Mouse (Mus musculus) cerebellum, adult 2 months (tissue): Measurements from ENCODE around the gene Zfp146. TPM values are rescaled to one million over a fixed set of nuclear protein-coding genes. Genes with fewer than 3 reads are reported as not detected.

ENCODE experiments used
- DNase-seq, 2 experiments: peaks; one replicate each; pipeline ENCODE4 v3.0.0; 2021
- H3K27ac ChIP-seq: fragments of 200-500 bp; 2 replicates; pipeline ENCODE4 v1.5.1; 2012; ENCODE audit warnings: low read length, control low read depth, inconsistent platforms; ENCODE audit not compliant: insufficient read depth
- H3K27me3 ChIP-seq: fragments of 200-500 bp; 2 replicates; pipeline ENCODE4 v1.6.1; 2012; ENCODE audit warnings: inconsistent platforms, mild to moderate bottlenecking, low read length, moderate library complexity; ENCODE audit not compliant: control insufficient read depth, insufficient read depth
- H3K4me1 ChIP-seq: fragments of 200-500 bp; 2 replicates; pipeline ENCODE4 v1.6.1; 2011; ENCODE audit warnings: low read length; ENCODE audit not compliant: control insufficient read depth, insufficient read depth
- H3K4me3 ChIP-seq: fragments of 200-500 bp; replicated peaks from 2 replicates; pipeline ENCODE3; 2011; ENCODE audit warnings: mild to moderate bottlenecking, low read depth, low read length, control low read depth; ENCODE audit not compliant: insufficient read depth
- CTCF ChIP-seq: fragments of 200-500 bp; IDR thresholded peaks from 2 replicates; pipeline ENCODE4 v1.5.1; 2011; ENCODE audit warnings: low read depth, mild to moderate bottlenecking, control low read depth, low read length, moderate library complexity, borderline replicate concordance; ENCODE audit not compliant: insufficient read depth
- POLR2A ChIP-seq: fragments of 200-500 bp; IDR thresholded peaks from 2 replicates; pipeline ENCODE4 v1.6.1; 2011; ENCODE audit warnings: low read length, control low read depth, borderline replicate concordance; ENCODE audit not compliant: insufficient read depth
- WGBS: fragments of 180-500 bp; shearing (Covaris S2); methylation state at CpG from one replicate; pipeline ENCODE4 v1.1.7; 2018; 5-methylcytosine and 5-hydroxymethylcytosine counted together
- polyA plus RNA-seq: library from polyadenylated mRNA; depleted of rRNA; stranded (reverse); fragments of >200 nt; gene quantifications from 2 replicates; pipeline ENCODE4 v1.2.3, GENCODE M21; 2012

The Zfp146 gene
- polyA plus RNA-seq, 1 experiment: 38.0 TPM

GRCm38 (mm10) chr7:30170283-30170951, 867 bp upstream of the Zfp146 start:
- TF ChIP-seq CTCF (no peak), POLR2A (no peak)
- no peak for DNase-seq
- whole genome bisulfite sequencing: 12% methylated on average over 11 of the region's 11 CpGs

GRCm38 (mm10) chr7:30168914-30169582, 502 bp downstream of the Zfp146 start:
- TF ChIP-seq CTCF (no peak), POLR2A (no peak)
- H3K27ac ChIP-seq: peak overlapping the region; percentile 30
- under 1% methylated on average over 21 of the region's 21 CpGs for WGBS

More at GRCm38 (mm10) chr7:30170283-30170951, 867 bp upstream of the Zfp146 start:
- H3K4me1 ChIP-seq: peaks cover 8% of the 10 kb centered on the region; the same call in 1 of the 2 replicates
- no peaks in the 10 kb centered on the region for H3K27me3 ChIP-seq
- peak overlapping the region; percentile 91 for H3K4me3 ChIP-seq
- H3K27ac ChIP-seq: peak overlapping the region; percentile 92

GRCm38 (mm10) chr7:30164745-30165144, 4.8 kb downstream of the Zfp146 start:
- 98% methylated on average over 2 of the region's 2 CpGs for WGBS
- Histone ChIP-seq H3K27ac (no peak overlapping the region), H3K4me3 (no peak overlapping the region)

More at GRCm38 (mm10) chr7:30168914-30169582, 502 bp downstream of the Zfp146 start:
- Histone ChIP-seq H3K4me3 (peak overlapping the region; percentile 91), H3K27me3 (no peaks in the 10 kb centered on the region), H3K4me1 (peaks cover 8% of the 10 kb centered on the region; the same call in 1 of the 2 replicates)
- no peak for DNase-seq

GRCm38 (mm10) chr7:30163113-30163512, 6.4 kb downstream of the Zfp146 start:
- no peak for DNase-seq
- Histone ChIP-seq H3K4me3 (no peak overlapping the region), H3K4me1 (0 out of 2 replicates have a peak, but pooled peaks cover 3% of the 10 kb centered on the region), H3K27me3 (no peaks in the 10 kb centered on the region), H3K27ac (no peak overlapping the region)
- 97% methylated on average over 5 of the region's 5 CpGs for WGBS
- TF ChIP-seq CTCF (no peak), POLR2A (no peak)

More at GRCm38 (mm10) chr7:30164745-30165144, 4.8 kb downstream of the Zfp146 start:
- Histone ChIP-seq H3K27me3 (no peaks in the 10 kb centered on the region), H3K4me1 (0 out of 2 replicates have a peak, but pooled peaks cover 3% of the 10 kb centered on the region)
- DNase-seq: no peak
- TF ChIP-seq CTCF: no peak
- TF ChIP-seq POLR2A: no peak

- no peaks in the 10 kb centered on the region for H3K4me1 ChIP-seq
- H3K27ac ChIP-seq: no peak overlapping the region
- no peak overlapping the region for H3K4me3 ChIP-seq
- H3K27me3 ChIP-seq: no peaks in the 10 kb centered on the region
- TF ChIP-seq CTCF: no peak
- no peak for TF ChIP-seq POLR2A
- DNase-seq: no peak
- WGBS: 98% methylated on average over 3 of the region's 3 CpGs
Observed at GRCm38 (mm10) chr7:30155507-30155906, 14.0 kb downstream of the Zfp146 start.

- DNase-seq: no peak
- Histone ChIP-seq H3K27me3 (no peaks in the 10 kb centered on the region), H3K4me3 (no peak overlapping the region), H3K4me1 (no peaks in the 10 kb centered on the region), H3K27ac (no peak overlapping the region)
- 100% methylated on average over 1 of the region's 1 CpGs for WGBS
- TF ChIP-seq CTCF (no peak), POLR2A (no peak)
Observed at GRCm38 (mm10) chr7:30154040-30154439, 15.5 kb downstream of the Zfp146 start.

- H3K27me3 ChIP-seq: no peaks in the 10 kb centered on the region
- TF ChIP-seq POLR2A: no peak
- no peak for TF ChIP-seq CTCF
- no peak for DNase-seq
- no peaks in the 10 kb centered on the region for H3K4me1 ChIP-seq
- H3K27ac ChIP-seq: no peak overlapping the region
- WGBS: 90% methylated on average over 5 of the region's 5 CpGs
- H3K4me3 ChIP-seq: no peak overlapping the region
Observed at GRCm38 (mm10) chr7:30147011-30147410, 22.5 kb downstream of the Zfp146 start.

- peak; percentile 64 to 76 for DNase-seq
- H3K4me1 ChIP-seq: no peaks in the 10 kb centered on the region
- WGBS: 2% methylated on average over 35 of the region's 35 CpGs
- H3K27ac ChIP-seq: no peak overlapping the region
- no peaks in the 10 kb centered on the region for H3K27me3 ChIP-seq
- peak overlapping the region; percentile 55 for H3K4me3 ChIP-seq
- TF ChIP-seq POLR2A: 0 out of 2 replicates have a peak, but pooled peaks have one; percentile 5
- no peak for TF ChIP-seq CTCF
Observed at GRCm38 (mm10) chr7:30143555-30144209, 25.9 kb downstream of the Zfp146 start.
